Mouse (Mus musculus): Measurements from ENCODE around the gene Plekhm2. TPM values are rescaled to one million over a fixed set of nuclear protein-coding genes. Genes with fewer than 3 reads are reported as not detected.

Gene Plekhm2
- polyA plus RNA-seq, 1 experiment = not detected

- Histone ChIP-seq H3K4me1 (ENCODE audit: control insufficient read depth, insufficient read depth, low read length) (no peaks in the 10 kb centered on the region; the same call in 1 of the 2 replicates), H3K27ac (ENCODE audit: insufficient read depth, low read depth, low read length) (no peak overlapping the region), H3K4me3 (ENCODE audit: insufficient read depth, low read depth, low read length) (no peak overlapping the region)
- 87% methylated on average over 18 of the region's 18 CpGs for WGBS
- TF ChIP-seq CTCF (IDR thresholded peaks at IDR 0.05; ENCODE audit: insufficient read depth, low read depth, low read length) = no peak
- no peak for TF ChIP-seq POLR2A (IDR thresholded peaks at IDR 0.05; ENCODE audit: insufficient read depth, low read depth, low read length)
These were observed 5.4 kb upstream of the Plekhm2 start for GRCm38 (mm10) chr4:141669898-141670712.

- peak overlapping the region; percentile 67 for H3K27ac ChIP-seq (ENCODE audit: insufficient read depth, low read depth, low read length)
- H3K4me3 ChIP-seq (ENCODE audit: insufficient read depth, low read depth, low read length) = peak overlapping the region; percentile 82
- H3K4me1 ChIP-seq (ENCODE audit: control insufficient read depth, insufficient read depth, low read length) = peaks cover 22% of the 10 kb centered on the region
- no peak for TF ChIP-seq CTCF (IDR thresholded peaks at IDR 0.05; ENCODE audit: insufficient read depth, low read depth, low read length)
- peak; percentile 50 for TF ChIP-seq POLR2A (IDR thresholded peaks at IDR 0.05; ENCODE audit: insufficient read depth, low read depth, low read length)
- 2% methylated on average over 60 of the region's 60 CpGs for WGBS
These were observed 521 bp downstream of the Plekhm2 start for GRCm38 (mm10) chr4:141664011-141664745.

DNA sequence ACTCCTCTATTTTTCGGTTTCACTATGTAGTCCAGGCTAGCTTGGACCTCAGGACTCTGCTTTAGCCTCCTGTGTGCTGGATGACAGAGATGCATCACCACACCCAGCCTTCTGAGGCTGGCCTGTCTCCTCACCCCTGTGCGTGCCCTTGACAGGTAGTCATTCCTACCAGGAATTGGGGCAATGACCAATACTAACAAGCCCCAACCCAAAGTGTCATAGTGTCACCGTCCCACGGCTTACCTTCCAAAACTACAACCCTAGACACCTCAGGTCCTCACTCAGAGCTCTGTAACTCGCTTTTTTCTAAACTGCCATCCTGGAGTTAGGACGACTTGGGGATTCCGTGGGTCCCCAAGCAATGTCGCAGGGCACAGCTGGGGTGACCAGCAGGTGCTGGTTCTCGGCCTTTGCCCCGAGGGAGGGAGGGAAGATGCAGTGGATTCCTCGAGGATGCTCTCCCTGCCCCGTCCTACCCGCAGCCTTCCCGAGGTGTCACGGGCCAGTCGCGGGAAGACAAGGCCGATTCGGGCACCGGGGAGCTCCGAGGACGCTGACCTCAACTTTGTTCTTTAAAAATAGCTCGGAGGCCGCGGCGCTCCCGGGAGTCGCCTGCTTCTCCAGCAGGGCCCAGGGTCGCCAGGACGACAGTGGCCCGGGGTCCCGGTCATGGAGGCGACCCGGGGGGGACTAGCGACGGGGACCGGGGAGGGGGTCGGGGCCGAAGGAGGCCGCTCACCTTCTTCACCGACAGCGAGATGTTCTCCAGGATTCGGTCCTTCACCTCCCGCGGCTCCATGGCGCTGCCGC is 1.4 kb downstream of the Plekhm2 start:
- TF ChIP-seq CTCF (IDR thresholded peaks at IDR 0.05; ENCODE audit: insufficient read depth, low read depth, low read length) (no peak), POLR2A (IDR thresholded peaks at IDR 0.05; ENCODE audit: insufficient read depth, low read depth, low read length) (no peak)
- H3K4me3 ChIP-seq (ENCODE audit: insufficient read depth, low read depth, low read length) = peak overlapping the region; percentile 82
- 0 out of 2 replicates have a peak overlapping the region, but pooled peaks have one; percentile 39 for H3K27ac ChIP-seq (ENCODE audit: insufficient read depth, low read depth, low read length)
- WGBS = 2% methylated on average over 47 of the region's 47 CpGs
- H3K4me1 ChIP-seq (ENCODE audit: control insufficient read depth, insufficient read depth, low read length) = peaks cover 30% of the 10 kb centered on the region

- 83% methylated on average over 11 of the region's 11 CpGs for WGBS
- no peak for TF ChIP-seq POLR2A (IDR thresholded peaks at IDR 0.05; ENCODE audit: insufficient read depth, low read depth, low read length)
- no peak for TF ChIP-seq CTCF (IDR thresholded peaks at IDR 0.05; ENCODE audit: insufficient read depth, low read depth, low read length)
- Histone ChIP-seq H3K27ac (ENCODE audit: insufficient read depth, low read depth, low read length) (no peak overlapping the region), H3K4me1 (ENCODE audit: control insufficient read depth, insufficient read depth, low read length) (peaks cover 40% of the 10 kb centered on the region), H3K4me3 (ENCODE audit: insufficient read depth, low read depth, low read length) (no peak overlapping the region)
These were observed 3.8 kb downstream of the Plekhm2 start for GRCm38 (mm10) chr4:141660884-141661283.

DNA sequence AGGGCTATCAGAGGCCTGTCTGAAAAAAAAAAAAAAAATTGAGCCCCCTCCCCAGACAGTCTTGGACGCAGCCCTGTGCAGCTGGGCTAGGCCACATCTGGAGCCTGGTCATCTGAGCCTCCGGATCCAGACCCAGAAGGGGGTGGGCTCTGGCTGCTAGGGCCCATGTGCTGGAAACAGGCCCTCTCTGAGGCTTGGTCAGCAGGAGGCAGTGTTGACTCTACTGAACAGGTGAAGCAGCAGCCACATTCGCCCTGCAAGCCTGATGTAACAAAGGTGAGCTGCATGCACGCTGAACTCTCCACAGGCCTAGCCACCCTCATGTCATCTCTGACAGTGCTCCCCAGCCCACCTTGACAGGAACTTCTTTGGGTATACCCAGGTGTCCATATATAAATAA is 5.0 kb downstream of the Plekhm2 start:
- WGBS = 65% methylated on average over 4 of the region's 4 CpGs
- no peak overlapping the region for H3K27ac ChIP-seq (ENCODE audit: insufficient read depth, low read depth, low read length)
- TF ChIP-seq CTCF (IDR thresholded peaks at IDR 0.05; ENCODE audit: insufficient read depth, low read depth, low read length) (no peak), POLR2A (IDR thresholded peaks at IDR 0.05; ENCODE audit: insufficient read depth, low read depth, low read length) (no peak)
- no peak overlapping the region for H3K4me3 ChIP-seq (ENCODE audit: insufficient read depth, low read depth, low read length)
- H3K4me1 ChIP-seq (ENCODE audit: control insufficient read depth, insufficient read depth, low read length) = peaks cover 36% of the 10 kb centered on the region

- H3K4me3 ChIP-seq (ENCODE audit: insufficient read depth, low read depth, low read length) = no peak overlapping the region
- H3K27ac ChIP-seq (ENCODE audit: insufficient read depth, low read depth, low read length) = no peak overlapping the region
- TF ChIP-seq POLR2A (IDR thresholded peaks at IDR 0.05; ENCODE audit: insufficient read depth, low read depth, low read length) = no peak
- no peak for TF ChIP-seq CTCF (IDR thresholded peaks at IDR 0.05; ENCODE audit: insufficient read depth, low read depth, low read length)
- H3K4me1 ChIP-seq (ENCODE audit: control insufficient read depth, insufficient read depth, low read length) = peaks cover 38% of the 10 kb centered on the region
- WGBS = 66% methylated on average over 6 of the region's 6 CpGs
These were observed 5.7 kb downstream of the Plekhm2 start for GRCm38 (mm10) chr4:141658846-141659484.

DNA sequence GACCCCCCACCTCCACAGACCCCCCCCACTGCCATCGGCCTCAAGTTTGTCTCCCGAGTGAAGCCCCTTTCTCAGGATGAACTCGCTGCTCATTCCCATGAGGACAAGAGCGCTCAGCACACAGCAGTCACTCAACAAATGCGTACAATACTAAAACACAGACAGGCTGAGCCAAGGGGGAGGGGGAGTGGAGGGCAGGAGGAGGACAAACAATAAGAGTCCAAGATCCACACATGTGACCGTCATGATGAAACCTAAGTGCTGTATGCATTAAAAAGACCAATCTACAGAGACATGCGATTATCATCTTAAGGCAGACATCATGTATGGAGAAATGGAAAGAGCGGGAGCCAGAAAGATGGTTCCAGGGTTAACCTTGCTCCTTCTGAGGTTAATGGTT is 7.8 kb downstream of the Plekhm2 start:
- 74% methylated on average over 8 of the region's 8 CpGs for WGBS
- H3K4me1 ChIP-seq (ENCODE audit: control insufficient read depth, insufficient read depth, low read length) = peaks cover 45% of the 10 kb centered on the region
- H3K27ac ChIP-seq (ENCODE audit: insufficient read depth, low read depth, low read length) = no peak overlapping the region
- TF ChIP-seq POLR2A (IDR thresholded peaks at IDR 0.05; ENCODE audit: insufficient read depth, low read depth, low read length) (no peak), CTCF (IDR thresholded peaks at IDR 0.05; ENCODE audit: insufficient read depth, low read depth, low read length) (no peak)
- H3K4me3 ChIP-seq (ENCODE audit: insufficient read depth, low read depth, low read length) = no peak overlapping the region

DNA sequence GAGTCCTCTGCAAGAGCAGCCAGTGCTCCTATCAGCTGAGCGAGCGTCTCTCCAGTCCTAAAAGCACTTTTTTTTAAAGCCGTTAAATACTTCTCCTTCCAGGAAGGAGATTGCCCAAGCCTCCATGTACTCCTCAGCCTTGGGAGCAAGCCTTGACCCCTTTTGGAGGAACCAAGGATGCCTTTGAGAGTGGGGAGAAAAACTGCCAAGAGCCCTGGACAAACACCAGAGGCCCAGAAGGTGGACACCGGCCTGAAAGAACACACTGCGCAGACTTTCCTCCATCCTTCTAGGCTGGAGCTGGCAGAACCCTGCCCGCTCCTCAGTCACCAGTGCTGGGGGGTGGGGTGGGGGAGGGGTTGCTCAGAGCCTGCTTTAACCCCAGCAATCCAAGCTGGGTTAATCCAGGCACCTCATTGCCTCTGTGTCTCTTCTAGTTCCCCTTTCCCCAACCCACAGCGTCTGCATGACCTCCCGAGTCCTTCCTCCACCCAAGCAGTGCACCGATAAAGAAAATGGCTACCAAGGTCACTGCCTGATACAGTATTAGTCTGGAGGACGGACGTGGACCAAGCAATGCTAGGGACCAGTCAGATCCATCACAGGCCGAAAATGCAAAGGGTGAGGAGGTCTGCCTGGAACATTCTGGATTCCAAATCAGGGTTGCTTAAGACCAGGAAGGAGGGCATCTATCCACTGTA is 8.6 kb downstream of the Plekhm2 start:
- TF ChIP-seq POLR2A (IDR thresholded peaks at IDR 0.05; ENCODE audit: insufficient read depth, low read depth, low read length) = no peak
- no peak for TF ChIP-seq CTCF (IDR thresholded peaks at IDR 0.05; ENCODE audit: insufficient read depth, low read depth, low read length)
- H3K27ac ChIP-seq (ENCODE audit: insufficient read depth, low read depth, low read length) = no peak overlapping the region
- 70% methylated on average over 12 of the region's 12 CpGs for WGBS
- H3K4me3 ChIP-seq (ENCODE audit: insufficient read depth, low read depth, low read length) = no peak overlapping the region
- peaks cover 46% of the 10 kb centered on the region for H3K4me1 ChIP-seq (ENCODE audit: control insufficient read depth, insufficient read depth, low read length)

Data from olfactory bulb, adult 2 months (tissue).